Mouse (Mus musculus) Patski (cell line): ENCODE results near the gene Gpr107. TPM values are rescaled to one million over a fixed set of nuclear protein-coding genes. Genes with fewer than 3 reads are reported as not detected.
"Not testable (repeated sequence)": the region's sequence is repeated elsewhere in the genome, so short reads cannot be mapped to it uniquely, and the experiment has no call there.

Source experiments
- ATAC-seq: fragments of 100-300 bp; one replicate; pipeline ENCODE4 v1.8.0; 2021
- CTCF ChIA-PET: fragments of 350-600 bp; sonication (Branson Sonifier 250); formaldehyde crosslinking; loops from one replicate; lab custom pipeline; 2022; ENCODE audit warnings: inconsistent platforms; lab: Charles Lee
- POLR2A ChIA-PET: fragments of 350-600 bp; sonication (Branson Sonifier 250); formaldehyde crosslinking; loops from one replicate; lab custom pipeline; 2022; ENCODE audit warnings: antibody characterized with exemption, inconsistent platforms; lab: Charles Lee
- DNase-seq: peaks from one replicate; pipeline ENCODE4 v3.0.0-alpha.2; 2011; ENCODE audit warnings: low read depth, low spot score
- H3K27me3 ChIP-seq: fragments of 371-371 bp; one replicate; pipeline ENCODE4 v1.5.1; 2021
- CTCF ChIP-seq: fragments of 100-300 bp; IDR thresholded peaks from one replicate; pipeline ENCODE4 v1.5.1; 2021
- in situ Hi-C: fragments of 300-500 bp; cut with MboI; formaldehyde crosslinking; loops from 3 replicates; pipeline ENCODE4 v1.11.1; 2018; ENCODE audit warnings: low pct_unique_long_range_greater_than_20kb, mixed read lengths
- polyA plus RNA-seq: library from polyadenylated mRNA; unstranded; gene quantifications from one replicate; pipeline ENCODE4 v1.2.3, GENCODE M21; 2021

The Gpr107 gene
- polyA plus RNA-seq, 1 experiment from 2014 or later: 50.6 TPM

DNA sequence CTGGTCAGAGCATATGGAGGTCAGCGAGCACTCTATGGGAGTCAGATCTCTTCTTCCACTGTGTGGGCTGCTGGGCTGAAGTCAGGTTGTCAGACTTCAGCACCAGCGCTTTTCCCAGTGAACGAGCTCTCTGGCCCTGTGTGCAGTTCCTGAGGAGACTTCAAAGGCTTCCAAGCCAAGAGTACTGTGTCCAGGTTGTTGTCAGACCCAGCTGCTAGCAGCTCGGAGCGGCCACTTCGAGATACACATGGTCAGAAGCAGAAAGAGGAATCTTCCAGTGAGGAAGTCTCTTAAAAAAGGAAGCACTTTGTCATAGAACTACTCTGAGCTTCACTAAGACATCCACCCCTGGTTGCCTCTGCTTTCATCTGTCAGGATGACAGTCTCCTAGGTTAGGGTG, 18.0 kb downstream of the Gpr107 start:
- POLR2A ChIA-PET: no interaction called here
- TF ChIP-seq CTCF: no peak

DNA sequence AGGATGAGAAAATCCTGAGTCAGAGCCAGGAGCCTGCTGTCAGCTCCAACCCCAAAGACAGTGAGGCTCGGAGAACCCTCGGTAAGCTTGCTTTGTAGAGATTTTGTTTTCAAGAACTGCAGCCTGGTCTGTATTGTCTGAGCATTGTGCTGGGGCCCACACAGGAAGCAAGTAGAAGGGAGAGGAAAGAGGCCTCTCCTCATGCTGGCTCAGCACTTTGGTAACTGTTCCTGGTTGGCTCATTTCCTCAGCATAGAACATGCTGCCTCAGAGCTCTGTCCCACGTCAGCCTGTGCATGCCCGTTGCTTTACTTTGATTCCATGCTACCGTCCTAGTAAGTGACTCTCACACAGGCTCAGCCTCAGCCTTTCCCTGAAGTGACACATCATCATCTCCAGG, 19.9 kb downstream of the Gpr107 start:
- TF ChIP-seq CTCF: no peak
- ATAC-seq (no peak), DNase-seq (no peak)
- in situ Hi-C loops: no loop called here
- POLR2A ChIA-PET: no interaction called here
- CTCF ChIA-PET: no interaction called here
- no peaks in the 10 kb centered on the region for H3K27me3 ChIP-seq

More for the DNA sequence above, 18.0 kb downstream of the Gpr107 start:
- in situ Hi-C loops: no loop called here
- no peak for ATAC-seq
- DNase-seq: no peak
- CTCF ChIA-PET: interaction anchor here (0.8 kb wide), 1 partner anchor 18 kb away, joined by 3 read pairs; no protein-coding TSS in a partner anchor
- H3K27me3 ChIP-seq: no peaks in the 10 kb centered on the region

DNA sequence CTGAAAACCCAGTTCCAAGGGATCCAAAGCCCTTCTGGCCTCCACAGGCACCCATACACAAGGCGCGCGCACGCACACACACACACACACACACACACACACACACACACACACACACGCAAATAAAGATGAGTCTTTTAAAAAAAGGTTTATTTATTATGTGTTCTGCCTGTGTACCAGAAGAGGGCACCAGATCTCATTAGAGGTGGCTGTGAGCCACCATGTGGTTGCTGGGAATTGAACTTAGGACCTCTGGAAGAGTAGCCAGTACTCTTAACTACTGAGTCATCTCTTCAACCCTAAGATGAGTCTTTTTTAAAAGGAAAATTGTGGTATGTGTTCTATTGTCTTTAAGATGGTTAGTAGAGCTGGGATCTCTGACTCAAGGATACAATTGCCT, 20.4 kb downstream of the Gpr107 start:
- no peak for ATAC-seq
- DNase-seq: no peak
- no peak for TF ChIP-seq CTCF
- H3K27me3 ChIP-seq: no peaks in the 10 kb centered on the region
- POLR2A ChIA-PET: interaction anchor here (0.7 kb wide), 1 partner anchor 9 kb away, joined by 3 read pairs; no protein-coding TSS in a partner anchor
- in situ Hi-C loops: no loop called here
- CTCF ChIA-PET: interaction anchor here (1.3 kb wide), 1 partner anchor 18 kb away, joined by 4 read pairs; no protein-coding TSS in a partner anchor

DNA sequence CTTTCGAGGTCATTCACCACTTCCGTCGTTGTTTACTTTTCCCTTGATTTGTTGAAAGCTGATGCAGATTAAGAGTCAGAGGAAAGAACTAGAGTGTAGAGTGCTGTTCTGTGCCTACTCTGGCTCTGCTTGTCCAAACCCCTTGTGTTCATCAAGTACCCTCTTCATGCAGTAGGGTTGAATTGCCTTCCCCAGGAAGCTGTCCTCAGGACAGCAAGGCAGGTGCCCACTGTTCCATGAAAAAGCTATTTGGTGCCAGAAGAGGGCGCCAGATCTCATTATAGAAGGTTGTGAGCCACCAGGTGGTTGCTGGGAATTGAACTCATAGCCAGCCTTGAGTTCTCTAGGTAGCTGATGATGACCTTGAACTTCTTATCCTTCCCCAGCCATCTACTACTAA, 21.2 kb downstream of the Gpr107 start:
- POLR2A ChIA-PET: interaction anchor here (0.5 to 0.7 kb wide), 2 partner anchors 9 to 106 kb away, joined by 3 read pairs; no protein-coding TSS in a partner anchor
- no peak for ATAC-seq
- in situ Hi-C loops: no loop called here
- no peak for DNase-seq
- CTCF ChIA-PET: interaction anchor here (0.9 to 1.3 kb wide), 2 partner anchors 12 to 18 kb away, joined by 3 to 4 read pairs; no protein-coding TSS in a partner anchor
- H3K27me3 ChIP-seq: no peaks in the 10 kb centered on the region
- TF ChIP-seq CTCF: peak; percentile 52

DNA sequence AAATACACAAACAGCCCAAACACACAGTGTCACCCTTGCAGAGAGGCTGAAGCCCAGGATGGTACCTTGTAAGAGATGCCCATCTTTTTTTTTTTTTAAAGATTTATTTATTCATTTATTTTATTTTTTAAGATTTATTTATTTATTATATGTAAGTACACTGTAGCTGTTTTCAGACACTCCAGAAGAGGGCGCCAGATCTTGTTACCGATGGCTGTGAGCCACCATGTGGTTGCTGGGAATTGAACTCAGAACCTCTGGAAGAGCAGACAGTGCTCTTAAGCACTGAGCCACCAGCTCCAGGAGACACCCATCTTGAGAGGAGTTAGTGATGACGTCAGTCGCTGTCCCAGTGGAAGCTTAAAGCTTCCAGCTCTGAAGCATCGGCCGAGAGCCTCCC, 26.5 kb downstream of the Gpr107 start:
- CTCF ChIA-PET, in situ Hi-C loops, H3K27me3 ChIP-seq, DNase-seq, POLR2A ChIA-PET, ATAC-seq: not testable (repeated sequence)
- peak; percentile 56 for TF ChIP-seq CTCF

DNA sequence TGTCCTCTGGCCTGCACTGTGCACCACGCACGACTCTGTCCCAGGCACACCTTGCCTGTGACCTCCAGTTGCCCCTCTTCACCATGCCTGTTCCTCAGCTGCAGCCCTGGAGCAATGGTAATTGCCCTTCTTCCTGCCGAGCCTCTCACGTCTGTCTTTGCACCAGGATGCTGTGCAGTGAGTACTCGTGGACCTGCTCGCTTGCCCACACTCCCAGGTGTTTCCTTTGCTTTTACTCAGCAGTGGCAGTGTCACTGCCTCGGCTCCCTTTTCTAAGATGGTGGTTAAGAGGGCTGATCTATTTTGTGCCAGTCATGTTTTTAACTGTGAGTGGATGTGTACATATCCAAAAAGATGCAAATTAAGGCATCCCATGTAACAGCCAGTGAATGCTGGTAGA, 27.4 kb downstream of the Gpr107 start:
- no peak for TF ChIP-seq CTCF
- in situ Hi-C loops: no loop called here
- POLR2A ChIA-PET: no interaction called here
- DNase-seq (no peak), ATAC-seq (no peak)
- no peaks in the 10 kb centered on the region for H3K27me3 ChIP-seq
- CTCF ChIA-PET: no interaction called here

DNA sequence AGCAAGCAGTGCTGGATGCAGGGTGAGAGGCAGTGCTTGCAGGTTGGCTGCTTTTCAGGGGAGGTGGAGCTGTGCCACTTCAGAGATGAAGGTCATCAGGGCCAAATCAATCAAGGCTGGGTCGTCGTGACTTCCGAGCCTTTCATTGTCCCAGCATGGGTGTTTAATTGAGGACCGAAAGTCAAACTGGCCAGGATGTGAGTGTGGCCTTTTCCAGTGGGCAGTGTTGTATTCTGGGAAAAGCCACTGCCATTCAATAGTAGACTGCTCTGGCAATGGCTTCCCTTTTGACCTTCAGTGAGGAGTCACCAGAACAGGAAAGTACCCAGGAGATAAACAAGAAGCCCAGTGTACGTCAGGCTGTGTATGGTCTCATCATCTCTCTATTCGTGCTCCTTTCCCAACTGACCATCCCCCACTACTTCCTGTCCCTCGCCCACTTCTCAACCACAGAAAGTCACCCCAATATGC, 28.0 kb downstream of the Gpr107 start:
- in situ Hi-C loops: no loop called here
- no peaks in the 10 kb centered on the region for H3K27me3 ChIP-seq
- TF ChIP-seq CTCF: no peak
- no peak for ATAC-seq
- POLR2A ChIA-PET: no interaction called here
- DNase-seq: no peak
- CTCF ChIA-PET: no interaction called here

DNA sequence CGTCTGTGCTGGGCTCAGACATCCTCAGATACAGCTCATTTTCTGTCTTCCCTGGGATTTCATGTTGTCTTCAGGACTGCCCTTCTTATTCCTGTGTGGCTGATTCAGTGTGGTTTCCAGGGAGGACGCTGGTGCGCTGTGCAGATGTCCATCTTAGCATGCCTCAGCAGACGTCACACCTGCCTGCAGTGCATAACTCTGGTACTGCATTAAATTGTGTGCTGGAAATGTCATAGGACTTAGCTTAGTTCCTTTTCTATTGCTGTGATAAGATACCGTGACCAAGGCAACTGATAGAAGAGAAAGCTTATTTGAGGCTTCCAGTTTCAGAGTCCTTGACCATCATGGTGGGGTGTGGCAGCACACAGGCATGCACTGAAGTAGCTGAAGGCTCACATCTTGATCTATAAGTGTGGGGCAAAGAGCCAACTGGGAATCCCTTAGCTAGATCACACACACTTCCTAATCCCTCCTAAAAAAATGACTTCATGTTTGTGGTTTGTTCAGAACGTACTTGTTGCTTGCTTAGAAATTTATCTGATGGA, 30.7 kb downstream of the Gpr107 start:
- no peak for TF ChIP-seq CTCF
- CTCF ChIA-PET: interaction anchor here (1.5 kb wide), 1 partner anchor 8 kb away, joined by 7 read pairs; no protein-coding TSS in a partner anchor
- ATAC-seq: no peak
- no peak for DNase-seq
- H3K27me3 ChIP-seq: no peaks in the 10 kb centered on the region
- POLR2A ChIA-PET: no interaction called here
- in situ Hi-C loops: no loop called here

DNA sequence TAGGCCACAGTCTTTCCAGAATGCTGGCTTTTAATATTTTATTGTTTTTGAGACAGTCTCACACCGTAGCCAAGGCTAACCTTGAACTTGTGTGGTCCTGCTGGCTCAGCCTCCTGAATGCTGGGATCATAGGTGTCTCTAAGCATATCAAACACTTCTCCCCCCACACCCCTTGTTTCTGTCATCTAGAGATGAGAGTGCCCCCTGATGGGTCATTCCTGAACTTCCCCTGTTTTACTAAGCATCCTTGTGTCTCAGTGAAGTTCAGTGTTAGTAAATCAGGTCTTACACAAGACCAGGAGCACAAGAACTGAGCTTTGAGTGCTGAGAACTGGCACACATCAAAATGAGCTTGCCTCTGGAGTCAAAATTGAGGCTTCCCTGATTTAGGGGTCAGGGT, 31.7 kb downstream of the Gpr107 start:
- DNase-seq: no peak
- ChIA-PET POLR2A (no interaction called here), CTCF (interaction anchor here (1.5 kb wide), 1 partner anchor 9 kb away, joined by 7 read pairs; no protein-coding TSS in a partner anchor)
- no peaks in the 10 kb centered on the region for H3K27me3 ChIP-seq
- TF ChIP-seq CTCF: no peak
- in situ Hi-C loops: no loop called here
- no peak for ATAC-seq

DNA sequence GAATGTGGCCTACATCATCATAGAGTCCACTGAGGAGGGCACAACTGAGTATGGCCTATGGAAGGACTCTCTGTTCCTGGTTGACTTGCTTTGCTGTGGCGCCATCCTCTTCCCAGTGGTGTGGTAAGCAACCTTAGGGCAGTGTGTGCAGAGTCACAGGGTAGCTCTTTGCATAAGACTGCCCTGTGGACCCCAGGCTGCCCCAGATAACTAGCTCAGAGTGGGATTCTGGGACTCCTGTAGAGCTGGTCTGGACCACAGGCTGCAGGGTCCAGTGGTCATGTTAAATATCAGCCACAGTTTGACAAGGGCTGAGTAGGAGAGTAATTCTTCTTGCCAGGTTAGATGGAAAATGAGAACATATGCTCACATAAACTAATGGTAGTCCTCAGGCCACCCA, 36.6 kb downstream of the Gpr107 start:
- no peak for DNase-seq
- H3K27me3 ChIP-seq: no peaks in the 10 kb centered on the region
- TF ChIP-seq CTCF: no peak
- POLR2A ChIA-PET: no interaction called here
- no peak for ATAC-seq
- in situ Hi-C loops: no loop called here
- CTCF ChIA-PET: interaction anchor here (1.0 to 1.3 kb wide), 2 partner anchors 12 to 18 kb away, joined by 3 read pairs; no protein-coding TSS in a partner anchor

DNA sequence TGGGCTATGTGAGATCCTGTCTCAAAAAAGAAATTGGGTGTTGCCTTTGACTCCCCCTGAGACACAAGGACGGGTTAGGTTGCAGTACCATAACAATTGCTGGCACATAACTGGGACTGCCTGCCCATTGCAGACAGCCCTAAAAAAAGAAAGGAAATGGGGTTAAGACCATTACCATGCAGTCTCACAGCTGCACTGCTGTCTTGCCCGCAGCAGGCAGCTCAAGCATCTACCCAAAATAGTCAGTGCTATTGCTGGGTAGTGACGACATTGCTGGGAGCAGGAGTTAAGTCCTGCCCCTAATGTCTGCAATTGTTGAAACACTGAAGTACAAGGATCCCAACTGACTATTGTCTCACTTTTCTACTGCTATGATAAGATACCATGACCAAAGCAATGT, 37.5 kb downstream of the Gpr107 start:
- ATAC-seq (no peak), DNase-seq (no peak)
- ChIA-PET POLR2A (no interaction called here), CTCF (interaction anchor here (1.3 to 1.7 kb wide), 2 partner anchors 107 to 110 kb away, joined by 3 to 4 read pairs; no protein-coding TSS in a partner anchor)
- no peaks in the 10 kb centered on the region for H3K27me3 ChIP-seq
- in situ Hi-C loops: loop anchor here (5.0 to 10.0 kb wide), 2 partner anchors 108 to 195 kb away; no protein-coding TSS in a partner anchor
- no peak for TF ChIP-seq CTCF
